Mouse (Mus musculus) mesoderm, embryonic 11.5 days (tissue): ENCODE measurements around the gene 9830107B12Rik.
"Not testable (repeated sequence)": the region's sequence is repeated elsewhere in the genome, so short reads cannot be mapped to it uniquely, and the experiment has no call there.

Experiments
- DNase-seq: peaks from one replicate; pipeline ENCODE4 v3.0.0-alpha.2; 2012; ENCODE audit warnings: low read depth, low spot score

The 9830107B12Rik gene

DNA sequence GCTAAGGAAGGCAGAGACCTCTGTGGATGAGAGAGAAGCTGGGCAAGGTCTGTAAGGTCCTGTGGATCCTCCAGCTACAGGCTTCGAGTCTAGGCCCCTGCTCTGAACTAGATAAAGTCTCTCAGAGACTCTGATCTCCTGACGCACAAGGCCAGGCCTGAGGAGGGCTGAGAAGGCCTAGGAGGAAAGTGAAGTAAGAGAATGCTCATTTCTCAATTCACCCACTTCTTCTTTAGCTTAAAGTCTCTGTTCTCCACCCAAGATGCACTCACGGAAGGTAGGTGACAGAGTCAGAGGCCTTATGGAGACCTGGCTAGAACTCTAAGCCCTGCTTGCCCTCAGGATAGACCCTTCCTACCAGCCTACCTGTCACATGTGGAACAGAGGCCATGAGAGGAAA lies at the start of gene 9830107B12Rik:
Gene 9830107B12Rik (minus strand): TSS at position 149 of the 400 bp plus-strand sequence.
- no peak for DNase-seq

DNA sequence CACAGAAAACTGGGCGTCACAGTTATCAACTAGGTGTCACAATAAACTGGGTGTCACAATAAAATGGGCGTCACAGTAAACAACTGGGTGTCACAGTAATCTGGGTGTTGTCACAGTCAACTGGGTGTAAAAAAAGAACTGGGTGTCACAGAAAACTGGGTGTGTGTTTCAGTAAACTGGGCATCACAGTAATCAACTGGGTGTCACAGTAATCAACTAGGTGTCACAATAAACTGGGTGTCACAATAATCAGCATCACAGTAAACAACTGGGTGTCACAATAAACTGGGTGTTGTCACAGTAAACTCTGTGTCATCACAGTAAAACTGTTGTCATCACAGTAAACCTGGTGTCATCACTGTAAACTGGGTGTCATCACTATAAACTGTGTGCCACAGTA lies 46.3 kb upstream of the 9830107B12Rik start:
- no peak for DNase-seq

DNA sequence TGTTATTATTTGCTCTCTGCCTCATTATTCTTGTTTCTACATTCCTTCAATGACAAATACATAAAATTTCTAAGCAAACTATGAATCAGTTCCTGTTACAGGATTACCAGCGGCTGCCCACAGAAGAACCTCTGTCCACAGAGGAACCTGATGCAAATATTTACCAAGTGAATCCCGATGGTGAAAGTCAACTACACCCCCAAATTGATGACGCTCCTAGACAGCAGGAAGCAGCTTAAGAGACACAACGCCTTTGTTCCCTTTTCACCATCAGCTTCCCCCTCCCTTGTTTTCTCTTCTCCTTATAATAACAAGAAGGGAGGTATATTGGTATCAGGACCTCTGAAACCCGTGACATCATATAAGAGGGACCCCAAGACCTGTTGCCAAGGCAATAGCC lies 39.2 kb upstream of the 9830107B12Rik start:
- DNase-seq: no peak

DNA sequence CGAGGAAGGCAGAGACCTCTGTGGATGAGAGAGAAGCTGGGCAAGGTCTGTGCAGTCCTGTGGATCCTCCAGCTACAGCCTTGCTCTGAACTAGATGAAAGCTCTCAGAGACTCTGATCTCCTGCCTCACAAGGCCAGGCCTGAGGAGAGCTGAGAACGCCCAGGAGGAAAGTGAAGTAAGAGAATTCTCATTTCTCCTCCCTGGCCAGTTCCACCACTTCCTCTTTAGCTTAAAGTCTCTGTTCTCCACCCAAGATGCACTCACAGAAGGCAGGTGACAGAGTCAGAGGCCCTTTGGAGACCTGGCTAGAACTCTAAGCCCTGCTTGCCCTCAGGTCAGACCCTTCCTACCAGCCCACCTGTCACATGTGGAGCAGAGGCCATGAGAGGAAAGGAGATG lies 21.0 kb upstream of the 9830107B12Rik start, which contains the start of gene A530064D06Rik:
Gene A530064D06Rik (minus strand): TSS at position 173 of the 400 bp plus-strand sequence.
- DNase-seq: not testable (repeated sequence)

DNA sequence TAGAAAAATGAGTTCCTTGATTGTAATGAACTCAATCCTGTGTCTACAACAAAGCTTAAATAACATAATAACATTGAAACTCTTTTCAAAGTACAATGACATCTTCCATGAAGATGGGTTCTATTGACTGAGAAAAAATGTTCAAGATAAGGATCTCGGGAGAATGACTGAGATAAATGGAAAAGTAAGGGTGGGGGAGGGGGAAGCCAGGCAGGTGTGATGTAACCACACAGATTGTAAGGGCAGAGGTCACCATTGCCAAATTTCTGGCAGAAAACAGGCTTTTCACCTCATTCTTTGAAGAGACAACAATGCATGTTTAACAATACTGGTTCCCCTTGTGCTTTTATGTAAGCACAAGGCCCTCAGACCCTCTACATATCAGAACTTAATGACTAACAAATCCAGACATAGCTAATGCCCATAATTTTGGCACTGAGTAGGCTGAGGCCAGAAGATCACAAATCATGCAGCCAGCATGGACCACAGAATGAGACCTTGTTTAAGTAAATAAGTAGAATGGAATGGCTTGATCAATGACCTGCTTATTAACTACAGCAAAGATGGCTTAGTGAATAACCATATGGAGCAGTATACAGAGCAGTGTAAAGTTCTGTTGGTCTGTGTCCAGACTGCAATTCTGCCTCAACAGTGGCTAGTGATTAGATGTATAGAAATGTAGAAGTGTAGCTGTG lies 11.5 kb upstream of the 9830107B12Rik start:
- DNase-seq: no peak

DNA sequence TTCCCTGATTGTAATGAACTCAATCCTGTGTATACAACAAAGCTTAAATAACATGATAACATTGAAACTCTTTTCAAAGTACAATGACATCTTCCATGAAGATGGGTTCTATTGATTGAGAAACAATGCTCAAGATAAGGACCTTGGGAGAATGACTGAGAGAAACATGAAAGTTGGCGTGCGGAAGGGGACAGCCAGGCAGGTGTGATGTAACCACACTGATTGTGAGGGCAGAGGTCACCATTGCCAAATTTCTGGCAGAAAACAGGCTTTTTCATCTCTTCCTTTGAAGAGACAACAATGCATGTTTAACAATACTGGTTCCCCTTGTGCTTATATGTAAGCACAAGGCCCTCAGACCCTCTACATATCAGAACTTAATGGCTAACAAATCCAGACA lies 13.3 kb downstream of the 9830107B12Rik start:
- no peak for DNase-seq

DNA sequence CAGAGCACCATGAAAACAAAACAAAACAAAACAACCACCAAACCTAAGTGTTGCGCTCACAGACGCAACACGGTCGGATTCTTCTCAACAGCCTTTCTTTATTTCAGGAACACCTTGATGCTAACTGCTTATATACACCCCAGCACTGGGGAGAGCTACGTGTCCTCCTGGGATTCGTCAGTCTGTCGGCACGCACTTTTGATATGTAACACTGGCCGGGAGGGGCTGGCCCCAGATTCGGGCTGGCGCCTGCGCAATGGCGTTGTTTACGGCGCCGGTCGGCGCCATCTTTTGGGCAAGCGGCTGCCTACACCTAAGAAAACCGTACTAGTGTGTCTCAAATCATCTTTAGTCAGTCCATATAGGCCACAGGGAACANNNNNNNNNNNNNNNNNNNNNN lies 25.6 kb downstream of the 9830107B12Rik start:
- DNase-seq: no peak

DNA sequence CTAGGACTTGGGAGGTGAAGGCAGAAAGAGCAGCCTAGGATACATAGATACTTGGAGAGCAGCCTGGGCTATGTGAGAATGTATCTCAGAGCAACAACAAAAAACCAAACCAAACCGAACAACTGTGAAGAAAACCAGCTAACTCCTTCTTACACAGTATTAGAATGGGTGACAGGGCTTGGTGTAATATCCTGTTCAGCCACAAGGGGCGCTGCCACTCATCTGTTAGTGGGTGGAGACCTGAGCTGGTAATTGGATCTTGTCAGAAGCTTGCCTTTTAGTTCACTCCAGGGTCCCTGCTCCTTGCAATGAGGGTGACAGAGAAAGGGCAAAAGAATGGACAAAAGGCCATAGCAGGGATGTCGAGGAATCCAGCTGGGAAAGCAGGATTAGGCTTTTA lies 26.4 kb downstream of the 9830107B12Rik start:
- peak; percentile 78 for DNase-seq

DNA sequence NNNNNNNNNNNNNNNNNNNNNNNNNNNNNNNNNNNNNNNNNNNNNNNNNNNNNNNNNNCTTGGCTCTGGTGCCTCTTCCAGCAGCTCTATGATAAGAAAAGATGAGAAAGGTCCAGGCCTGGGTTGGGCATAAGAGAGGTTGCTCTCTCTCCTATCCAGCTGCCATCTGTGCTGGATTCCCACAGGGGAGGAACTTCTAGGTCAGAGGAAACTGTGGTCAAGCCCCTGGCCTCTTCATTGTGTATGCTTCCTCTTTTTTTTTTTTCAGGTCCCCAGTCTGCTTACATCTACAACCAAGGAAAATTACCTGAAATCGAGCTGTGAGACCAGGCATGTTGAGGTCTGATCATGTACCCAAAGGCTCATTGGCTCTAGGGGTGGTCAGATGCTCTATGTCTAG lies 27.5 kb downstream of the 9830107B12Rik start:
- DNase-seq: no peak

DNA sequence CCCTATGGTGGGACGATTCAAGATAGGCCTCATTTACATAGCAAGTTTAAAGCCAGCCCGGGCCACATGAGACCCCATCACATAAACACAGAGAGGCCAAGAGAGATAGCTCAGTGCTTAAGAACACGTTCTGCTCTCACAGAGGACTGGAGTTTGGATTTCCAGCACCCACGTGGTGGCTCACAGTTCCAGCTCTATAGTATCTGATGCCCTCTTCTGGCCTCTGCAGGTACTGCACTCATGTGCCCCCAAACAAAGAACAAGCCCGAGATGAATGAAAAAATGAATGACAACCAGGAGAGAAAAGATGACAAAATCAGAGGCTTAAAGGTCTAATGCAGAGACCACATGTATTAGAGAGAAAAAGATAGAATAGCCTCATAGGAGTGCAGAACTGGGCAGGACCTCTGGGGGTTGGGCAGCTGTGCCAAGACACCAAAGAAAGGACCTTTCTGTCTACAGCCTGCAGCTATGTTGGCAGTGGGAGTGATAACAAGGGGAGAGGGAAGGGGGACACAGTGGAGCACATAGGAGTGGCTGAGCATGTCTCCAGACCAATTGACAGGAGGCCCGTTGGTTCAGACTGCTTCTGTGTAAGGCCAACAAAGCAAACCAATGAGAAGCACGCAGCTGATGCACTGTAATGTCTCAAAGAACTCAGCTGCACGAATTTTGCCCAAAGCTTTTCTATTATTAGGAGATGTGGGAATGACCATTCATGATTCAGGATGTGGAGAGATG lies 35.4 kb downstream of the 9830107B12Rik start:
- DNase-seq: peak; percentile 59

DNA sequence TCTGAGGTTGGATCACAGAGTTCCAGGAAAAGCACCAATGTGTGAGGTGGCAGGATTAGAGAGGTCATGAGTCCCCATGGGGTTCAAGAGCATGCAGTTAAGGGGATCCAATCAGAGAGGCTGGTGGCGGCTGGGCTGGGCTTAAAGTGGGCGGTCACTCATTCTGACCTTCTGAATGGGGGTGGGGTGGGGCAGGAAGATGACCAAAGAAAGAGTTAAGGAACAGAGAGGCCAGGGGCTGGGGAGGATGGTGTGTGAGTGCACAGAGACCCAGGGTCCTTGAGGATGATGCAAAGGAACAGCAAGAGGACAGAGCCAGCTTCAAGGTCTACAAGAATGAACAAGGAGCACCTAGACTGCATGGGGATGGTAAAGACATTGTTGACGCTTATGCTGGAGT lies 37.5 kb downstream of the 9830107B12Rik start:
- DNase-seq: no peak

DNA sequence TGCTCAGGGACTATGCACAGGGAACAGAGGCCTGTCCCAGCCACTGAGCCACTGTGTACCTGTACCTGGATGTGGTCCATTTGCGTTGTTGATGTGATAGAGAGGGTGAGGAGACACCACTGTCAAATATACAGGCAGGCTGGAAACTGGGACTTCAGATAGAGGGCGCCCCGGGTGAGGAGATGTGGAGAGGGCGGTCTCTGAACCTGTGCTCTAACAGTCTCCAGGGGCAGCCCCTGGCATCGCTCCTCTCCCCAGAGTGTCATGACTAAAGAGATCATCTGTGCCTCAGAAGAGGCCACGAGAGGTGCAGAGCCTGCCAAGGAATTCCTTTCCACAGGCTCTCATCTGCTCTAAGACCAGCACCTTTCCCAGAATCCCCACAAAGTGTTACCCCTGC lies 38.2 kb downstream of the 9830107B12Rik start:
- no peak for DNase-seq

DNA sequence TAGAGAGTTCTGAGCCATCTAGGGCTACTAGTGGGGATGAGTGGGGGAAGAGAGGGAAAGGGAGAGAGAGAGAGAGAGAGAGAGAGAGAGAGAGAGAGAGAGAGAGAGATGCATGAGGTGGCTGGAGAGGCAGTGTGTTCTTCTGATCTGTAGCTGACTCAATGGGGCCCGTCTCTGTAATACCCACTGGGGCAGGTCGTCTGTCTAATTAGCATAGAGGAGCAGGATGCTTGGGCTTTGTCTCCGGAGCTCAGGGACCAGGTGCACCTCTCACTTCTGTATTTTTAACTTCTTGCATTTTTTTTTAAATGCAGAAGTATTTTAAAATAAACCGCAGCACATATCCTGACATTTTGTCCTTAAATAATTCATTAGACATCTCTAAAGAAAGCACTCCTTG lies 38.7 kb downstream of the 9830107B12Rik start:
- no peak for DNase-seq

DNA sequence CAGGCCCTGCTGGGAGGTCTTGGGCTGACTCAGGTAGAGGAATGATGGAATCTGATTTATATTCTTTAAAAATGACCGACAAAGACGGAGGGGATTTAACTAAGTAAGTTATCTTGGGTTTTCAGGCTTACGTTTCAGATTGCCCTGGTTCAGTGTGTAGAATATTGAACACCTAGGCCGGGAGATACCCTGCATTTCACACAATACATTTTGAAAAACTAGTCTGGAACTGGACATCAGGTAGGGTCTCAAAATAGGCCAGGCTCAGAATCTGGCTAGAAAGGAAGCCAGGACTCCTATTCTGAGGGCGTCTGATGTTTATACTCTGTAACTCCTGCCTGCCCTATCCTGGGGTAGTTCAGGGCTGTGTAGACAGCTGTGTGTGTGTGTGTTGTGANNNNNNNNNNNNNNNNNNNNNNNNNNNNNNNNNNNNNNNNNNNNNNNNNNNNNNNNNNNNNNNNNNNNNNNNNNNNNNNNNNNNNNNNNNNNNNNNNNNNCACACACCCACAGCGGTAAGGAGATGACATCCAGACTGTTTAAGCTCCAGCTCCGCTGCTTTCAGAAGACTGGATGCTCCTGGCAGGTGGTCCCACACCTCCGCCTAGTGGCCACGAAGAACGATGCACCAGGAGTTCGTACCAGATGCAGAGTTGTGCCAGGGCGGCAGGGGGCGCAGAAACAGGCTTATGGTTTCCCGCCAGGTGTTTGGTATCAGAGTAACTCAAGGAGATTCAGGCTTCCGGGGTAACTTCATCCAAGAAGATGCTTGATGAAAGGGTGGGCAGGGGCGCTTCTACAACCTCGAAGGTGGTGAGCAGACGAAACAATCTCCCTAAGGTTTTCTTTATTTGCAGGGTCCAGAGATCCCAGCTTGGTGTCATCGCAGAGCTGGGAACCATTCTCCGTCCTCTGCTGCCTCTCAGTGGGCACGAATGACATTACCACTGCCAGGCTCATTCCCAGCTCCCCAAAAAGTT lies 45.3 kb downstream of the 9830107B12Rik start:
- DNase-seq: peak; percentile 92

DNA sequence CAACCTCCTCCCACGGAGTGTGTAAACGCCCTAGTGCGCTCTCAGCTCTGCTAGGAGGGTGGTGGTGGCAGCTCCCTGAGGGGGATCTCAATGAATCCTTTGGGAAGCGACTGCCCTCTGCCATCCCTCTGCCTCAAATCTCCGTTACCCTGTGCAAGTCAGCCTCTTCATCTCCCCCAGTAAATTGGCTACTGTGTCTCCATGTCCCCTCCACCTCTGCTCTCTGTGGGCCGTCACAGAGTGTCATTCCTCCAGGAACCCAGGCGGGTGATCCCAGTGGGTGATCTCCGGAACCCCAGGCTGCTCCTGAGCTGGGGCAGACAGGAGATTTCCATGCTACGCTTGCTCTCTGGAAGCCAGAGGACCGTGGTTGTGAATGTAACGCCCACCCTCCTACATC lies 46.8 kb downstream of the 9830107B12Rik start:
- peak; percentile 20 for DNase-seq

DNA sequence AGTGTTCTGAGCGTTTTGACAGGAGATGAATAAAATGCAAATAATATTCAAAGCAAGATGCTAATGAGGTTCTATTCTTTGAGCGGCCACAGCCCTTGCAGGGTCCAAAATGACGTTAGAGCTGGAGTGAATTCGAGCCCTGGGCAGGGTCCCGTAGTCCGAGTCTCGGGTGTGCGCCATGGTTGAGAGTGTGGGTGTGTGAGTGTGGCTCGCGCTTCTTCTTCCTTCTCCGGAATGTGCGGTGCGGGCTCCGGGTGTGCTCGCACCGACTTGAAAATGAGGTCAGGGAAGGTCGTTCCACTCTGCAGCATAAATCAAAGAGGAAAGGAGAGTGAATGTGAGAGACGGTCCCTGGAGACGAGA lies 47.6 kb downstream of the 9830107B12Rik start:
- peak; percentile 79 for DNase-seq

DNA sequence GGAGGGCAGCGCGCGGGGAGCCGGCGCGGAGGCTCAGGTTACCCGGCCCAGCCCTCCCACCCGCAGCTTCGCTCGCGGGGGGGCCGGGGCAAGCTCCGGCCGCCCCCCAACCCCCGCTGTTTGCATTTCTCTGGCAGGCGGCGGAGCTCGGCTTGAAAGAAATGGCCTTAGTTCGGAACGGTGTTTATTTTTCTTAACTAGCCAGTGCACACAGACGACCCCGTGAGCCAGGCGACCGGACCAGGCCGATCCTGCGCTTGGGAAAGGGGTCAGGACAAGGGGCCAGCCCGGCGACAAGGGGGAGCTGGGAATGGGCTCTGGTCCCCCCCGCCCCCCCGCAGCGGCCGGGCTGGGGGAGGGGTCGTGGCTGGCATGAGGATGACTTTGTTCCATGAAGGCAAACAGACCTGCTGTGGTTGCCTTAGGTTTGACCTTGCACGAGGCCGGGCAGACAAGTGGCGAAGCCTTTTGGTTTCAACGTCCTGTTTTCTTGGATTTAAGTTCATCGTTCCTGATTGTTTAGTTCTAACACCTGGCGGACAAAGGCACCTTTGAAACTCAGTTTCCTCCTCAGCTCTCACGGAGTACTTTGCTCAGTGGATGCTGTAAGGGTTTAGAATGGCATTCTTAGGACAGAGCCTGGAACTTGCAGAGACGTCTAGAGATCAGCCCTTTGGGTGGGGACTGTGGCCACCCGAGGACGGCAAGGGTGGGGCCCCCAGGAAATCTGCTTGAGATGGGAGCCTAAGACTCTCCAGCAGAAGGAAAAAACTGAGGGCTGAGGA lies 48.1 kb downstream of the 9830107B12Rik start:
- peak; percentile 67 for DNase-seq

DNA sequence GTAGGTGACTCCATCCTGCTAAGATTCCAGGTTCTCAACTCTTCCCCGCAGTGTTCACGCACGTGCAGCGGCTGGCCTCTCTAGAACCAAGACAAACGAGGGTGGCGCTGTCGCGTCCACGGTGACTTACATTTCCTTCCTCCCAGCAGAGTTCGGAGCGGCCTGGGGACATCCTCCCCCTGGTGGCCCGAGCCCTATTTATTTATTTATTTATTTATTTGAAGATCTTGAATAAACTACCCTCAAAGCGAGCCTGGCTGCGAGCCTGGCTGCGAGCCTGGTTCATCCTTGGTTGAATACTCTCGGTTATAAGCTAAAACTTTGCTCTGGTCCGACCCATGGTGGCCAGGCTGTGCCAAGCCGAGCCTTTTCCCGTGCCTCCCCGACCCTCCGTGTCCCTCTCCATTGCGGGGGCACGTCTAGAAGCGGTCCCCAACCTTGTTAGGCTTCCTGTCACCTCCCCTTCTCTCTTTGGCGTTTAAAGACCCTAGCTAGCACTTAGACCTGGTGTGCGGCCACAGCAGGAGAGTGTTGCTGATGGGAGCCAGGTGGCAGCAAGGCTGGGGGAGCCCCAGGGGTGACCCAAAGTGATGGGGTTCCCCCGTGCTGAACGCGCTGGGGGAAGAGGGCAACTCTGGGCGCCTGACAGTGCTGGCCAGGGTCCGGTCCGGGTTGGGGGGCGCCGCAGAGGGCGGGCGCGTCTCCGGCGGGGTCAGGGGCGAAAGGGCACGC lies 48.9 kb downstream of the 9830107B12Rik start:
- peak; percentile 77 for DNase-seq

DNA sequence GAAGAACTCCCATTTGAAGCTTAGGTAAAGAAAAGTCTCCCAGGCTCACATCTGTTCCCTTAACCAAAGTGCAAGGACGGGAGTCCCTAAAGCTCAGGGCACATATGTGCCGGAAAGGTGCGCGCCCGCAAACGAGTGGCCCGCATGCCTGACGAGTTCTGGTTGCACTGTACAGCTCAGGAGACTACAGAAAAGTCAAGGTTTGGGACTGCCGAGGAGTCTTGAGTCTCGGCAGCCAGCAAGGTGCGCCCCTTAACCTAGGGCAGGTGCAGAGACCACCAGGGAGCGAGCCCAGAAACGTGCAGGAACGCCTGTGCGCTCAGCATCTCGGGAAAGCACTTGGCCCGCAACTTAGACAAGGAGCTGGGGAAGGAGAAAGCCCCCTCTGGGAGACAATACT lies 49.7 kb downstream of the 9830107B12Rik start:
- no peak for DNase-seq

DNA sequence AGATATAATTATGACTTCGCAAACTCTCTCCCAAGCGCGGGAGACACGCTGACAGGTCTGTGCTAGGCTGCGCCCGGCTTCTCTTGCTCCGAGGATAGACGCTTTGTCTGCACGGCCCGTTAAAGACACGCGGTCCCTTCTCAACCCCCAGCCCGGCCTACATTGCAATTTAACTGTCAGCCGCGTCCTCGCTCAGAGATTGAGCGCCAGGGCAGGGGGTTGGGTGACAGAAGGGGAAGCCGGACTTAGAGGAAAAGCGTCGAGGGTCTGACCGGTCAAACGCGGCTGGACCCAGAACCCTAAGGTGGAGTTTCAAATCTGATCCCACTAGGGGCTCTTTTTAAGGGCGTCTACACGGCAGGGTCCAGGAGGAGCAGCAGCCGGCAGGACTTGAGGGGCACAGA lies 50.3 kb downstream of the 9830107B12Rik start:
- DNase-seq: peak; percentile 79
